Mouse (Mus musculus) layer of hippocampus, postnatal 10 days (tissue): ENCODE measurements at regions not wholly inside any gene's neighbourhood (a gene's known extent, or its start where the extent isn't known, plus 50 kb on each side); places are given as distances from the start of the nearest gene placed in this dataset.
"Not testable (repeated sequence)": the region's sequence is repeated elsewhere in the genome, so short reads cannot be mapped to it uniquely, and the experiment has no call there.

Source experiments
- DNase-seq, 2 experiments: peaks; one replicate each; pipeline ENCODE4 v3.0.0; 2021; ENCODE audit warnings: low spot score in 2 of 2

- not testable (repeated sequence) for DNase-seq
Measured at GRCm38 (mm10) chr9:6845281-6845680, 339.0 kb downstream of the Dync2h1 start.

GRCm38 (mm10) chr9:6834936-6835335, 349.3 kb downstream of the Dync2h1 start:
- not testable (repeated sequence) for DNase-seq

- DNase-seq: no peak
Measured at GRCm38 (mm10) chr9:6834470-6834869, 349.8 kb downstream of the Dync2h1 start.

GRCm38 (mm10) chr9:6832862-6833261, 351.4 kb downstream of the Dync2h1 start:
- DNase-seq: no peak

DNA sequence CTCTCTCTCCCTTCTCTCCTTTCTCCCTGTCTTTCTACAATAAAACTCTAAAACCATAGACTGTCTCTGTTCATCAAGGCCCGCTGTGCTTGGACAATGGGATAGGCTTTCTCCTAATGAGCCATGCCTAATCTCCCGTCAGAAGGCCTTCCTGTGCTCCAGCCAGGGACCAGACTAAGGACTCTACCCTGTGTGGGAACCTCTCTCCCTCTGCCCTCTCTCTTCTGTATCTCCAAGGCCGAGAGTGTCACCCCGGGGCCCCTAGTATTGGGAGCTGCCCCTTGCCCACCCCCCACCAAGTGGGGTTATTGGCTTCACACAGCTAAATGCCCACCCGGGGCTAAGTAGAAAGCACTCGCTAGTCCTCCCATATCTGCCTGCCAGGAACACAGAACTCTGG, 352.6 kb downstream of the Dync2h1 start:
- not testable (repeated sequence) for DNase-seq

- DNase-seq: no peak
Measured at GRCm38 (mm10) chr9:6826581-6826980, 357.7 kb downstream of the Dync2h1 start.

- DNase-seq: no peak
Measured at GRCm38 (mm10) chr9:6825609-6826008, 358.6 kb downstream of the Dync2h1 start.

DNA sequence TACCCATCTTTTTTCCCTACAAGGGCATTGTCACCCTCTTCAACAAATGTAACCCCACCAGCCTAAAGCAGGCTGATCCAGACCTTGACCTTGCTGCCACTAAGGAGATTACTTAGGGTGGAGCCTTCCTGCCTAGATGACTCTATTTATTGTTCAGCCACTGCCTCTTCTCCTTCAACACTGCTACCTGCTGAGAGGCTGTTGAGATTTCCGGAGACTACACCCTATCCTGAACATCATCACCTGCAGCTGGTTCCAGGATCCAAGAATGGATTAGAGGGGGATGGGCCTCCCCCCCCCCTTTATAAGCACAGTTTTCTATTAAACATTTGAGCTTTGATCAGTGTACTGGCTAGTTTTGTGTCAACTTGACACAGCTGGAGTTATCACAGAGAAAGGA, 360.3 kb downstream of the Dync2h1 start:
- not testable (repeated sequence) for DNase-seq

DNA sequence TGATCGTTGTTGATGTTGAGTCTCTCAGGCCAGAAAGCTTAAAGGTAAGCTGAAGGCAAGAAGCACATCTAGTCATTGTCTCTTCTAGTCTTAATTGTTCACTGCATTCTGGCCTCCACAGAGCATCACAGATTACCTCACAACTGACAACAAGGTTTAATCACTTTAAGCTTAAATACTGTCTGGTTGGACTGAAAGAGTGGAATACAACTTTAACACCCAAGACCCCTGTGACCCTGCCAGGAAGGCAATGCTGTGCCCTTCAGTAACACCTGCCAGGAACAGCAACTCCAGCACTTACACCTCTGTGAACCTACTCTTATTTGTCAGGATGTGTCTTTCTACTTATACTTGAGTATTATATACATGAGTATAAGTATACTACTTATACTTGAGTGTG, 360.7 kb downstream of the Dync2h1 start:
- DNase-seq: no peak

GRCm38 (mm10) chr9:6776671-6777070, 407.6 kb downstream of the Dync2h1 start:
- no peak for DNase-seq

- DNase-seq: no peak
Measured at GRCm38 (mm10) chr9:6741478-6741877, 442.8 kb downstream of the Dync2h1 start.

DNA sequence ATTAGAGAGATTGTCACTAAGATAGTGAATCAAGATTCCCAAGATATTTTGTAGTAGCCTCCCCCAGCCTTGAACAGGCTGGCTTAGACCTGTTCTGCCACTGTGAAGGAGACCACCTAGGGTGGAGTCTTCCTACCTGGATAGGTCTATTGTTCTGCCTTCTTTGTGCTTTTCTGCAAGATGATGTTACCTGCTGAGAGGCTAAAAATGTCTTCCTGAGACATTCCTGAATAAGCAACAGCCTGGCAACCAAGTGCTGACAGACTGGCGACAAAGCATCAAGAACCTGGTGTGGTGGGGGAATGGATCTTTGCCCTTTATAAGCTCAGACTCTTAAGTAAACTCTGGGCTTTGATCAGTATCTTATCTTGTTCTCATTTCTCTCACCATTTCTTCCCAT, 447.8 kb downstream of the Dync2h1 start:
- DNase-seq: no peak

GRCm38 (mm10) chr9:6726411-6726810, 456.8 kb upstream of the Ddi1 start:
- DNase-seq: no peak

DNA sequence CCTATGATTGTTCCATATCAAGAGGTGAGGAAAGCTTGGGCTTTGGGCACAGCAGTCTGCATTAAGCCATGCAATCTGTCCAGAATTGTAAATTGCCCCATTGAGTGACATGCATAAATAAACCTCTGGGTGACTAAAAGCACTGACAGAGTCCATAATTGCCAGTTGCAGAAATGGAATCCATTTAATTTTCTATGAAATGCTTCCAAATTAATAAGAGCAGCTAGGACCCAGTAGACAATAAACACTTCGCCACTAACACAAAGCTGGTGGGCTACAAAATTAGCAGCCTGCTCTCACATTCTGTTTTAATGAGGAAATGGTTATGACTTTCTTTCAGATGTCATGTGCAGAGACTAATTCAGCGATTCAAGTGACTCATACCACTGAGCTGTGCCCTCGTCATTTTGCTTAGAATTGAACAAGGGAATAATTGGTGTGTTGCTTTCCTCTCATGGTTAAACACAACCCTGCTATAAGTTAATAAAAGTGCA, 407.6 kb upstream of the Ddi1 start:
- DNase-seq: no peak

- peak; percentile 74 to 79 for DNase-seq
Measured at GRCm38 (mm10) chr9:6668001-6668969, 398.6 kb upstream of the Ddi1 start.

- DNase-seq: no peak
Measured at GRCm38 (mm10) chr9:6665679-6666078, 396.0 kb upstream of the Ddi1 start.

DNA sequence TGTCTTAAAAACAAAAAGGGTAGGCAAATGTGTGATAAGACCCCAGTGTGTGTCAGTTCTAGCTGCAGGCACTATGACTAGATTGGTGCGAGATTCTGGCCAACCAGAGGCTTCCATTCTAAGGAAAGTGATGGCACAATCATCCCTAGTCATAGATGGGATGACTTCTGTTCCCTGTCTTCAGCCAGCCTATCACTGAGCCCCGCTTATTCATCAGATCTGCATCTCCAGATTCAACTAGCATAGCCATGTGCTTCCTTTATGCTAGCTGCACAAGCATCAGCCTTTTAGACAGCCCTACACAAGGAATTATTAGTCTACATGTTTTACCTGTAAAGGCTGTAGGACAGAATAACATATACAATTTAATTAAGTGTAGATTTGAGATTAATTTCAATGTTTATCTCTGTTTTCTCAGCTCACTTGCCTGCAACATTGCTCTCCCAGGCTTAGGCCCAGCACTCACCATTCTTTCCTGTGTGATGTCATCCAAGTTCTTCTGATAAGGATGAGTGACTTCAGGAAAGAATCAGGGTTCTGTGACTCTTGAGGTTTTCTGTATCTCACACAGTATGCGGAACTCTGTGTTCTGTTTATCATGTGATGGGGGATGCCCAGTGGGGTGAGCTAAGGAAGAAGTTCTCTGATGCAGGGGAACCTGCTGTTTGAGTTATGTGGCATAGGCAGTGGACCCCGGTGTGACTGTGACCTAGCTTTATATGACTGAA, 382.8 kb upstream of the Ddi1 start:
- DNase-seq: no peak

GRCm38 (mm10) chr9:6651572-6652236, 382.1 kb upstream of the Ddi1 start:
- DNase-seq: no peak

DNA sequence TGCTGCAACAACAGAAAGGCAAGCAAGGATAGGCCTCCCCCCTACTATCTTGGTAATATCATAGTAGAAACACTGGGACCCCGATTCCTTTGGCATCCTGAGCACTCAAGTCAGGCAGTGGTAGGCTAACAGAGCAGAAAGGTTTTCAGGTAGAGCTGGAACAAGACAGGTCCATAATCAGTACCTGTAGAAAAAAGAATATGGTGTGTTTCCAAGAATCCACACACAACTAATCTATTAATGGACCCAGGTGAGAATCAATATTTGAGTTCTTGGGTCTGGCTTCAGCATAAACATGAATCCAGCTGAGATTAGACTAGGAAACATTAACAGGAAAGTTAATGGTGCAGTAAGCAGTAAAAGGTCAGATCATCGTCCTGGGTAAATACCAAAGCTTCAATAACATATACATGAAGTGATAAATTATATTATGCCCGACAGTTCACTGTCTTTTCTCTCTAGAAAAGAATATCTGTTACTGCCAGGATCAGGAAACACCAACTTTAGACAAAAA, 376.2 kb upstream of the Ddi1 start:
- no peak for DNase-seq

- no peak for DNase-seq
Measured at GRCm38 (mm10) chr9:6645321-6645720, 375.7 kb upstream of the Ddi1 start.

DNA sequence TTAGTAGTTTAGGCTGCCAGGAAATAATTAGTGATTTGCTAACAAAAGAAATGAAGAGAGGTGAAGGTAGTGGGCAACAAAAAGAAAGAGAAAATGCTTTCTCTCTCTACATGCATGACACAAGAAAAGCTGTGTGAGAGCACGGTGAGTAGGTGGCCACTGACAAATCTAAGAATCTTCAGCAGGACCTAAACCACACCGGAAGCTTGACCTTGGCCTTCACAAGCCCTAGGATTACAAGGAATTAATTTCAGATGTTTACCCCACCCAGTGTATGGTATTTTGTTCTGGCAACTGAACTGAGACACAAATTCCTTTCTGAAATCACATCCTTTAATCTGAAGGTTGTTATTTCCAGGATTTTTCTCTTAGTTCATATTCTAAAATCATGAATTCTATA, 347.5 kb upstream of the Ddi1 start:
- DNase-seq: no peak
